Mouse (Mus musculus) hindbrain, embryonic 16.5 days (tissue): ENCODE measurements at regions not wholly inside any gene's neighbourhood (a gene's known extent, or its start where the extent isn't known, plus 50 kb on each side); places are given as distances from the start of the nearest gene placed in this dataset.
A peak's percentile ranks its signal among the peaks of the same experiment; 100 is the strongest.

Source experiments
- ATAC-seq: fragments of 200-750 bp; cut with Nextera tagmentation; 2 replicates; pipeline ENCODE4 v1.8.0; 2017; ENCODE audit warnings: moderate TSS enrichment, moderate library complexity
- H3K27ac ChIP-seq: fragments of 300-500 bp; sonication (generic); 2 replicates; pipeline ENCODE4 v1.5.1; 2014; ENCODE audit warnings: low read depth, mild to moderate bottlenecking, control low read depth, low read length, moderate library complexity
- H3K27me3 ChIP-seq: fragments of 300-500 bp; sonication (generic); replicated peaks from 2 replicates; pipeline ENCODE4 v1.6.1; 2014; ENCODE audit warnings: low read length; ENCODE audit not compliant: control insufficient read depth, insufficient read depth
- H3K36me3 ChIP-seq: fragments of 300-500 bp; sonication (generic); 2 replicates; pipeline ENCODE4 v1.6.1; 2014; ENCODE audit warnings: mild to moderate bottlenecking, low read length, moderate library complexity, mixed read lengths; ENCODE audit not compliant: control insufficient read depth, insufficient read depth
- H3K4me1 ChIP-seq: fragments of 300-500 bp; sonication (generic); 2 replicates; pipeline ENCODE4 v1.6.1; 2014; ENCODE audit warnings: low read depth, low read length; ENCODE audit not compliant: control insufficient read depth, insufficient read depth
- H3K4me2 ChIP-seq: fragments of 300-500 bp; sonication (generic); 2 replicates; pipeline ENCODE4 v1.6.1; 2014; ENCODE audit warnings: mild to moderate bottlenecking, low read length, control low read depth, moderate library complexity
- H3K4me3 ChIP-seq: fragments of 300-500 bp; sonication (generic); 2 replicates; pipeline ENCODE4 v1.5.1; 2014; ENCODE audit warnings: mild to moderate bottlenecking, low read length, control low read depth, moderate library complexity
- H3K9ac ChIP-seq: fragments of 300-500 bp; sonication (generic); 2 replicates; pipeline ENCODE4 v1.6.1; 2014; ENCODE audit warnings: low read depth, mild to moderate bottlenecking, control low read depth, low read length, moderate library complexity
- H3K9me3 ChIP-seq: fragments of 300-500 bp; sonication (generic); 2 replicates; pipeline ENCODE4 v1.6.1; 2014; ENCODE audit warnings: mild to moderate bottlenecking, low read length, moderate library complexity; ENCODE audit not compliant: control insufficient read depth
- WGBS: fragments of 180-500 bp; shearing (Covaris S2); extraction: QIAGEN DNeasy Blood & Tissue Kit; methylation state at CpG from one replicate; pipeline ENCODE4 v1.1.7; 2014; 5-methylcytosine and 5-hydroxymethylcytosine counted together

DNA sequence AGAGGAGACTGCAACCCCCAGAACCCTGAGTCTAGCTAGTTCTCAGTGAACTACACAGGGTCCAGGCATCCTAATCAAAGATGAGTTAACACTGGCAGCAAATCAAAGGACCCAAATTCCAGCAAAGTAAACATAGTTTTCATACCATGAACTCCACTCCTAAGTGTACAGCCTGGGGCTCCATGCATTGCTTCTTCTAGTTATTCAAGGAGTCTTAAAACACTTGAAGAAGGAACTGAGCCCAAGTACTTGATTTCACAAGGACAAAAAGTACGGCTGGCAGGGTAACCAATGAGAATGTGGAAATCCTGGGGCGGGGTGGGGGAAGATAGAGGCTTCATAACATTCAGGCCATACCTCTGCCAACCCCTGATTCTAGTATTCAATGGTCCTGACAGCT is 297.0 kb upstream of the Tle4 start:
- Histone ChIP-seq H3K27me3 (no peaks in the 10 kb centered on the region), H3K27ac (no peak overlapping the region), H3K9ac (no peak overlapping the region), H3K9me3 (no peaks in the 10 kb centered on the region), H3K4me2 (no peak overlapping the region), H3K4me1 (peaks cover 25% of the 10 kb centered on the region), H3K4me3 (no peak overlapping the region), H3K36me3 (no peaks in the 10 kb centered on the region)
- ATAC-seq = no peak
- 85% methylated on average over 2 of the region's 2 CpGs for WGBS

- Histone ChIP-seq H3K27ac (no peak overlapping the region), H3K4me1 (peaks cover 30% of the 10 kb centered on the region), H3K36me3 (no peaks in the 10 kb centered on the region), H3K4me2 (no peak overlapping the region), H3K9me3 (no peaks in the 10 kb centered on the region), H3K9ac (no peak overlapping the region), H3K27me3 (no peaks in the 10 kb centered on the region), H3K4me3 (no peak overlapping the region)
- ATAC-seq = no peak
- 22% methylated on average over 6 of the region's 6 CpGs for WGBS
Measured at GRCm38 (mm10) chr19:14892390-14892758, 294.5 kb upstream of the Tle4 start.

- H3K27me3 ChIP-seq = no peaks in the 10 kb centered on the region
- peaks cover 30% of the 10 kb centered on the region for H3K4me1 ChIP-seq
- no peak overlapping the region for H3K27ac ChIP-seq
- no peak overlapping the region for H3K9ac ChIP-seq
- H3K4me3 ChIP-seq = no peak overlapping the region
- H3K9me3 ChIP-seq = no peaks in the 10 kb centered on the region
- no peaks in the 10 kb centered on the region for H3K36me3 ChIP-seq
- WGBS = 7% methylated on average over 7 of the region's 8 CpGs
- peak overlapping the region; percentile 60 for H3K4me2 ChIP-seq
- no peak for ATAC-seq
Measured at GRCm38 (mm10) chr19:14891689-14892389, 294.0 kb upstream of the Tle4 start.

GRCm38 (mm10) chr19:14891090-14891428 is 293.2 kb upstream of the Tle4 start:
- peak overlapping the region; percentile 60 for H3K4me2 ChIP-seq
- 2% methylated on average over 9 of the region's 9 CpGs for WGBS
- 0 out of 2 replicates have a peak overlapping the region, but pooled peaks have one; percentile 15 for H3K9ac ChIP-seq
- peak overlapping the region; percentile 65 for H3K27ac ChIP-seq
- H3K27me3 ChIP-seq = 0 out of 2 replicates have a peak, but pooled peaks cover under 1% of the 10 kb centered on the region
- H3K4me3 ChIP-seq = peak overlapping the region; percentile 32
- no peaks in the 10 kb centered on the region for H3K36me3 ChIP-seq
- no peaks in the 10 kb centered on the region for H3K9me3 ChIP-seq
- peaks cover 30% of the 10 kb centered on the region for H3K4me1 ChIP-seq
- no peak for ATAC-seq

DNA sequence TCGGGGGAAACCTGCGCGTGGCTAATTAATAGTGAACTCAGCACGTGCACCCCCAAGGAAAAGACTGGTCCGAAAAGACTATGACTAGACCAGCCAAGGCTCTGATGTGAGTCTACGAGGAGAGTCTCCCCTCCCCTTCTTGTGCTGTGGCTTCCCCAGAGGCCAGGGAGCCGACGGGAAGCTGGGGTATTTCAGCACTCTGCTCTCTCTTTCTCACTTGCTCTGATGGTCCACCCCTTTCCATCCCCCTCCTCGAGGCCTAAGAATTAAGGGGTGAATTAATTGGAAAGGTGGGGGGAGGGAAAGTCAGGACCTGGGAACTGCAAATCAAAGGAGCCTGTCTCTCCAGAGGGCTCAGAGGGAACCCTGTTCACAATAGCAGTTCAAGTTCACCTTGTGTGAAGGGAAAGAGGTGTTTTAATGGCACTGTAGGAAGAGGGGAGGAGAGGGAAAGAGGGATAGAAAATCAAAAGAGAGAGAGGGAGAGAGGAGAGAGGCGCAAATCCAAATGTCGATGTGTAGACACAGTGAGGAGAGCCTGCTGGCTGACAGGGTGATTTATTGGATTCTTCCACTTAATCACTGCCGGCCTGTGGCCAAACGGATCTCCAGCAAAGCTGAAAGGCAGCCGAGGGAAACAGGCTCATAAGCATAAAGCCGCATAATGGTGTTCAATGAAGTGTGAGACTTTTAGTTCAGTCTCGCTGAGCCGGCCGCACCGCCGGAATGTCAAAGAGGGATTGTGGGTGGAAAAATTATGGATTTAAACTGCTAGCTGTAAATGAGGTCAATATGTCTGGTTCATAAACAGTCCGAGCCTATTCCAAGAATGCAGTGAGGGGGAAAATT is 292.6 kb upstream of the Tle4 start:
- Histone ChIP-seq H3K4me1 (peaks cover 30% of the 10 kb centered on the region), H3K9ac (0 out of 2 replicates have a peak overlapping the region, but pooled peaks have one; percentile 15), H3K4me3 (peak overlapping the region; percentile 32), H3K36me3 (no peaks in the 10 kb centered on the region), H3K27me3 (0 out of 2 replicates have a peak, but pooled peaks cover 2% of the 10 kb centered on the region), H3K9me3 (no peaks in the 10 kb centered on the region), H3K4me2 (peak overlapping the region; percentile 60), H3K27ac (peak overlapping the region; percentile 65)
- peak; percentile 97 for ATAC-seq
- 1% methylated on average over 21 of the region's 21 CpGs for WGBS

DNA sequence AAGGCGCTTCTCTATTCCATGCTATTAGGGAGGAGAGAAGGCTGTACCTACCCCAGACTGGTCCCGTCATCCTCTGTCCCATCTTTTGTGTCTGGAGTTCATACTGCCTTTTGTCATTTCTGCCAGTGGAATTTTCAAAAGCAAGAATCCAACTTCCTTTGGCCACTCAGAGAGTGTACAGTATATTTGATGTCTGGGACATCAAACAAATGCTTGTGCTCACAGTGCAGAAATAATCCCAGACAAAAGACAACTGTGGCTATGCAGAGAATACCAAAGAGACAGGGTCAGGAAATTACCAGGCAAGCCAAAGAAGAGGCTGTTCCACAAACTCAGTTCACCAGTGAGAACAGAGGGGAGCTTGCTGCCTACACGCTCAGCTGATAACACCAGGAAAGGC is 291.9 kb upstream of the Tle4 start:
- Histone ChIP-seq H3K4me2 (peak overlapping the region; percentile 60; the same call in 1 of the 2 replicates), H3K4me1 (peaks cover 30% of the 10 kb centered on the region), H3K27me3 (0 out of 2 replicates have a peak, but pooled peaks cover 2% of the 10 kb centered on the region), H3K9ac (no peak overlapping the region), H3K27ac (peak overlapping the region; percentile 65; the same call in 1 of the 2 replicates), H3K36me3 (no peaks in the 10 kb centered on the region), H3K9me3 (no peaks in the 10 kb centered on the region), H3K4me3 (no peak overlapping the region)
- peak; percentile 30; the same call in 1 of the 2 replicates for ATAC-seq
- 20% methylated on average over 3 of the region's 3 CpGs for WGBS

GRCm38 (mm10) chr19:14883707-14884421 is 286.0 kb upstream of the Tle4 start:
- Histone ChIP-seq H3K9ac (no peak overlapping the region), H3K9me3 (no peaks in the 10 kb centered on the region), H3K4me1 (peaks cover 8% of the 10 kb centered on the region), H3K36me3 (no peaks in the 10 kb centered on the region), H3K4me2 (no peak overlapping the region), H3K4me3 (no peak overlapping the region), H3K27me3 (0 out of 2 replicates have a peak, but pooled peaks cover 2% of the 10 kb centered on the region), H3K27ac (no peak overlapping the region)
- WGBS = 27% methylated on average over 8 of the region's 8 CpGs
- peak; percentile 69; the same call in 1 of the 2 replicates for ATAC-seq

DNA sequence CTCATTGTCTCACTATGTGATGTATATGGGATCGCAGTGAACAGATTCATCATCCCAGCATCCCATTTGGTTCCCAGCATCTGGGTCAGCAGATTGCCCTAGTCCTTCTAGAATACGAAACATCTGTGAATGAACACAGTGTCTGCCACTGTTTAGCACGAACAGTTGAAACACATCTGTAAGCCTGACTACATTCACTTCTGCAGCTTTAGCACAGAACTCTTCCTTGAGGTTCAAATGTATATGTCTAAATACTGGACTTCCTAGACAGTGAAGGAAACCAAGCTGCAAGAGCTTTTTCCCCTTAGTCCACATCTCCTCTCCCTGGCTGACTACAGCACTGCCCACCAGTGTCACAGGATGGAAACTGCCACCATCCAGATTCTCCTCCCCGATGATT is 283.0 kb upstream of the Tle4 start:
- no peaks in the 10 kb centered on the region for H3K9me3 ChIP-seq
- 92% methylated on average over 4 of the region's 4 CpGs for WGBS
- ATAC-seq = no peak
- no peaks in the 10 kb centered on the region for H3K36me3 ChIP-seq
- H3K4me2 ChIP-seq = no peak overlapping the region
- no peaks in the 10 kb centered on the region for H3K27me3 ChIP-seq
- H3K4me3 ChIP-seq = no peak overlapping the region
- peaks cover 8% of the 10 kb centered on the region for H3K4me1 ChIP-seq
- H3K9ac ChIP-seq = no peak overlapping the region
- H3K27ac ChIP-seq = no peak overlapping the region

- no peak for ATAC-seq
- Histone ChIP-seq H3K27ac (no peak overlapping the region), H3K4me3 (no peak overlapping the region), H3K27me3 (no peaks in the 10 kb centered on the region), H3K9ac (no peak overlapping the region), H3K4me1 (peaks cover 7% of the 10 kb centered on the region), H3K36me3 (no peaks in the 10 kb centered on the region), H3K9me3 (no peaks in the 10 kb centered on the region), H3K4me2 (no peak overlapping the region)
- WGBS = 95% methylated on average over 1 of the region's 1 CpGs
Measured at GRCm38 (mm10) chr19:14873986-14874385, 276.1 kb upstream of the Tle4 start.
